Mouse (Mus musculus) heart, adult 2 months (tissue): ENCODE measurements around the gene Brd1. TPM values are rescaled to one million over a fixed set of nuclear protein-coding genes. Genes with fewer than 3 reads are reported as not detected.

Experiments
- DNase-seq, 2 experiments: peaks; one replicate each; pipeline ENCODE4 v3.0.0; 2021
- H3K27ac ChIP-seq: fragments of 200-600 bp; 2 replicates; pipeline ENCODE4 v1.8.1; 2022
- H3K27me3 ChIP-seq: fragments of 200-500 bp; 2 replicates; pipeline ENCODE4 v1.6.1; 2012; ENCODE audit warnings: mild to moderate bottlenecking, low read length, inconsistent platforms, mixed read lengths; ENCODE audit not compliant: control insufficient read depth, insufficient read depth
- H3K36me3 ChIP-seq: fragments of 200-500 bp; 2 replicates; pipeline ENCODE4 v1.6.1; 2012; ENCODE audit warnings: low read length, inconsistent platforms; ENCODE audit not compliant: control insufficient read depth, insufficient read depth
- H3K4me1 ChIP-seq: fragments of 200-500 bp; 2 replicates; pipeline ENCODE4 v1.6.1; 2011; ENCODE audit warnings: low read length; ENCODE audit not compliant: control insufficient read depth, insufficient read depth
- H3K4me3 ChIP-seq: fragments of 200-600 bp; 2 replicates; pipeline ENCODE4 v1.8.1; 2022
- H3K79me2 ChIP-seq: fragments of 200-500 bp; replicated peaks from 2 replicates; pipeline ENCODE4 v1.6.1; 2012; ENCODE audit warnings: mild to moderate bottlenecking, inconsistent platforms, low read length, moderate library complexity, mixed read lengths; ENCODE audit not compliant: control insufficient read depth, insufficient read depth
- H3K9ac ChIP-seq: fragments of 200-500 bp; 2 replicates; pipeline ENCODE4 v1.6.1; 2012; ENCODE audit warnings: low read depth, mild to moderate bottlenecking, control low read depth, inconsistent platforms, low read length, mixed read lengths
- CTCF ChIP-seq: fragments of 200-600 bp; IDR thresholded peaks from 2 replicates; pipeline ENCODE4 v1.8.1; 2022; ENCODE audit warnings: antibody characterized with exemption, mild to moderate bottlenecking, moderate library complexity
- EP300 ChIP-seq: fragments of 200-500 bp; IDR thresholded peaks from 2 replicates; pipeline ENCODE4 v1.6.1; 2011; ENCODE audit warnings: low read depth, low read length, control low read depth; ENCODE audit not compliant: insufficient read depth
- POLR2A ChIP-seq: fragments of 200-500 bp; IDR thresholded peaks from 2 replicates; pipeline ENCODE4 v1.6.1; 2011; ENCODE audit warnings: mild to moderate bottlenecking, low read depth, low read length, control low read depth; ENCODE audit not compliant: insufficient read depth
- WGBS: fragments of 180-500 bp; shearing (Covaris S2); methylation state at CpG from one replicate; pipeline ENCODE4 v1.1.7; 2018; 5-methylcytosine and 5-hydroxymethylcytosine counted together
- intact Hi-C: fragments of 180-260 bp; cut with DNase I; formaldehyde crosslinking; loops from one replicate; pipeline ENCODE4 v1.15.1; 2025
- polyA plus RNA-seq: library from polyadenylated mRNA; depleted of rRNA; stranded (reverse); fragments of >200 nt; gene quantifications from 2 replicates; pipeline ENCODE4 v1.2.3, GENCODE M21; 2012
- total RNA-seq, 2 experiments: library from RNA; stranded (reverse); gene quantifications; 2 replicates each; pipeline ENCODE4 v1.2.3; 2021

The Brd1 gene
- total and polyA plus RNA-seq, 3 experiments, result 7.7 to 31.0 (median 28.7) TPM

DNA sequence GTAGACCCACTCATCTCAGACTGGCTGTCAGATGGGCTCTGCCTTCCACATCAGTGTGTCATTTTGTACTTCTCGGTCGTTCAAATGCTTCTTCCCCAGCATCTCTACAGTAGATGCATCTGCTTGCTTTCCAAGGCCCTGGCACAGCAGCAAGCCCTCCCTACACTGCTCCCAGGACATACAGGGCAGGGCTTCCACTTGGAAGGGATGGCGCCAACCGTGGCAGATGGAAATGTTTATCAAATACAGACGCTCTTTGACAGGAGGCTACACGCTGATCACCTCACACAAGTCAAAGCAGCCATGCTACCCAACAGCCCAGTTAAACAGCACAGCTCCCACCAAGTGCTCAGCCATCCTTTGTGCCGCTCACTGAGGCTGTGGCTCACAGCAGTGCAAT, 9.7 kb downstream of the Brd1 start:
- Histone ChIP-seq H3K9ac (no peak overlapping the region), H3K27me3 (no peaks in the 10 kb centered on the region), H3K79me2 (peaks cover 5% of the 10 kb centered on the region), H3K36me3 (peaks cover 5% of the 10 kb centered on the region), H3K4me1 (peaks cover 11% of the 10 kb centered on the region), H3K4me3 (no peak overlapping the region), H3K27ac (no peak overlapping the region)
- DNase-seq, result no peak
- intact Hi-C loops, result no loop called here
- 63% methylated on average over 7 of the region's 7 CpGs for WGBS
- TF ChIP-seq POLR2A (no peak), CTCF (no peak), EP300 (no peak)

- intact Hi-C loops, result no loop called here
- Histone ChIP-seq H3K4me3 (no peak overlapping the region), H3K9ac (no peak overlapping the region), H3K27ac (no peak overlapping the region), H3K36me3 (peaks cover 5% of the 10 kb centered on the region; the same call in 1 of the 2 replicates), H3K4me1 (peaks cover 15% of the 10 kb centered on the region), H3K27me3 (no peaks in the 10 kb centered on the region), H3K79me2 (peaks cover 7% of the 10 kb centered on the region)
- no peak for TF ChIP-seq EP300
- no peak for TF ChIP-seq CTCF
- no peak for TF ChIP-seq POLR2A
- DNase-seq, result no peak
- WGBS, result 80% methylated on average over 6 of the region's 6 CpGs
Observed at GRCm38 (mm10) chr15:88723205-88723604, 10.8 kb downstream of the Brd1 start.

- DNase-seq, result no peak
- WGBS, result 73% methylated on average over 9 of the region's 9 CpGs
- TF ChIP-seq EP300 (no peak), POLR2A (no peak), CTCF (no peak)
- Histone ChIP-seq H3K9ac (no peak overlapping the region), H3K36me3 (peaks cover 12% of the 10 kb centered on the region), H3K27ac (no peak overlapping the region), H3K4me1 (peaks cover 9% of the 10 kb centered on the region), H3K4me3 (no peak overlapping the region), H3K27me3 (no peaks in the 10 kb centered on the region), H3K79me2 (peaks cover 16% of the 10 kb centered on the region)
- intact Hi-C loops, result no loop called here
Observed at GRCm38 (mm10) chr15:88717239-88717638, 16.8 kb downstream of the Brd1 start.

GRCm38 (mm10) chr15:88716350-88716749, 17.7 kb downstream of the Brd1 start:
- no peak for DNase-seq
- TF ChIP-seq EP300 (no peak), CTCF (peak; percentile 71)
- intact Hi-C loops, result no loop called here
- Histone ChIP-seq H3K79me2 (peaks cover 16% of the 10 kb centered on the region), H3K9ac (no peak overlapping the region), H3K27me3 (no peaks in the 10 kb centered on the region), H3K27ac (no peak overlapping the region), H3K36me3 (peaks cover 9% of the 10 kb centered on the region), H3K4me1 (peaks cover 9% of the 10 kb centered on the region), H3K4me3 (no peak overlapping the region)

GRCm38 (mm10) chr15:88714021-88714589, 19.9 kb downstream of the Brd1 start:
- Histone ChIP-seq H3K79me2 (peaks cover 16% of the 10 kb centered on the region), H3K27me3 (no peaks in the 10 kb centered on the region), H3K36me3 (peaks cover 10% of the 10 kb centered on the region), H3K9ac (no peak overlapping the region), H3K4me3 (no peak overlapping the region), H3K27ac (no peak overlapping the region), H3K4me1 (peaks cover 9% of the 10 kb centered on the region)
- no peak for TF ChIP-seq EP300
- no peak for TF ChIP-seq CTCF
- TF ChIP-seq POLR2A, result no peak
- no peak for DNase-seq
- intact Hi-C loops, result no loop called here
- 40% methylated on average over 6 of the region's 6 CpGs for WGBS

DNA sequence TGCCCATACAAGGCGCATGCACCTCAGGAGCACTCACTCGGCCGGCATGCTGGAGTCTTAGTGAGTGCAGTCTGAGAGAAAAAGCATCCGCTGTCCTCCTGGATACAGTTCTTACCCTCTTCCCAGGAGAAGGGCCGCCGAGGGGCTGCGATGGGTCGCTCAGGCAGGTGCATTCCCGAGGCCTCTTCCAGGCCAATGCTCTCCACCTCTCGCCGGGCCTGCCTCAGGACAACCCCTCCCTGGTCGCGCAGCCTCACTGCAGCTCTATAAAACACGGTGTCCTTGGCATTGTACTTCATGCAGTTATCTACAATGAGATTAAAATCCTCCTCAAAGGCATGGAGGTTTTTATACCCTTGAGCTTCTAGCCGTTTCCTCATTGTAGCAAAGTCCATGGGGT, 21.5 kb downstream of the Brd1 start:
- WGBS, result 86% methylated on average over 15 of the region's 15 CpGs

More for the DNA sequence above, 21.5 kb downstream of the Brd1 start:
- TF ChIP-seq POLR2A (no peak), CTCF (no peak)
- Histone ChIP-seq H3K79me2 (peaks cover 12% of the 10 kb centered on the region), H3K4me3 (no peak overlapping the region), H3K27ac (no peak overlapping the region), H3K27me3 (no peaks in the 10 kb centered on the region), H3K4me1 (peaks cover 2% of the 10 kb centered on the region), H3K9ac (no peak overlapping the region), H3K36me3 (peaks cover 13% of the 10 kb centered on the region)
- DNase-seq, result no peak
- intact Hi-C loops, result no loop called here
